In the genomic region with DNA sequence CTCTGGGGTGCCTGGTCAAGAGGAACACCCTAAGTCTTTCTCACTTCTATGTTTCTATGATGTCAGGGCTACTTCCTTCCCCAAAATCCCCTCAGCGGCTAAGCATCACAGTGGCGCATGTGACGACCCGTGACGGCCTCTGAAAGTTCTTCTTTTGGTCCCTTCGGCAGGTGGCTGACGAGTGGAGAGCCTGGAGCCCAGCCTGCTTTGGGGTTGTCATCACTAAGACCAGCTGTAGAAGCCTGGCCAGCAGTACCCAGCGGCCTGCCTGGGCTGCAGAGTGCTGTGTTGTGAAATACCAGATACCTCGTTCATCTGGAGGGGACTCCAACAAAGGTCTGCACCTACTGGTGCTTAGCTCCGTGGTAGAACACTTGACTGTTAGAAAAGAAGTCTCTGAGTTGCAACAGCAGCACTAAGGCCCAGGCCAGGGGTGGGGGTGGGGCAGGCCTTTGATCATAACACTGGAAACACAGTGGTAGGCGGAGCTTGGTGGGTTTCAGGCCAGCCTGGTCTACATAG, we compare ENCODE assay signal across 13 mouse cellular contexts. TPM values are rescaled to one million over a fixed set of nuclear protein-coding genes. Genes with fewer than 3 reads are reported as not detected.
DNase-seq lines count a peak whose midpoint lies in the region; ATAC-seq and TF ChIP-seq lines count a peak whose summit lies in the region.
"Had no signal": no experiment of that assay in that cellular context is flagged by ENCODE, and none has a peak within 500 bp of the region (broad histone marks: within the 10 kb centered on the region; RNA-seq: fewer than 3 reads in every experiment).

No protein-coding gene starts in this region.

- H3K4me2 ChIP-seq in stomach, postnatal 0 days (replicated peaks; ENCODE audit: low read depth): no peak overlapping the region
- no peak overlapping the region for H3K4me2 ChIP-seq in forebrain, embryonic 16.5 days (ENCODE audit: low read length)
- H3K4me2 ChIP-seq: liver, embryonic 15.5 days had no signal

- peak; percentile 76 to 91 for ATAC-seq in hematopoietic stem cell, adult 5-6 weeks (replicated peaks in 1 of 2; ENCODE audit: insufficient read depth in 1 of 2, low FRiP score in 2 of 2, low TSS enrichment in 1 of 2, low read depth in 1 of 2, poor library complexity in 2 of 2, severe bottlenecking in 2 of 2)
- ATAC-seq in monocyte, adult 5-6 weeks (replicated peaks; ENCODE audit: insufficient number of reproducible peaks, low FRiP score, low TSS enrichment, poor library complexity, severe bottlenecking): peak; percentile 82
- ATAC-seq in stomach, postnatal 0 days (ENCODE audit: low FRiP score, low TSS enrichment): no peak
- ATAC-seq in forebrain, embryonic 16.5 days: no peak

- H3K27ac ChIP-seq in stomach, postnatal 0 days (replicated peaks): no peak overlapping the region
- no peak overlapping the region for H3K27ac ChIP-seq in forebrain, embryonic 16.5 days (ENCODE audit: low read length)
- H3K27ac ChIP-seq: hindbrain, embryonic 10.5 days; liver, embryonic 15.5 days had no signal

- H3K36me3 ChIP-seq in stomach, postnatal 0 days (ENCODE audit: control insufficient read depth, insufficient read depth, low read length): no peaks in the 10 kb centered on the region
- no peaks in the 10 kb centered on the region for H3K36me3 ChIP-seq in forebrain, embryonic 16.5 days (ENCODE audit: control insufficient read depth, insufficient read depth)
- H3K36me3 ChIP-seq: hindbrain, embryonic 10.5 days; liver, embryonic 15.5 days had no signal

- no peaks in the 10 kb centered on the region for H3K4me1 ChIP-seq in stomach, postnatal 0 days (replicated peaks; ENCODE audit: control insufficient read depth, insufficient read depth)
- peaks cover 19% of the 10 kb centered on the region for H3K4me1 ChIP-seq in forebrain, embryonic 16.5 days (replicated peaks; ENCODE audit: control insufficient read depth, insufficient read depth, low read length)
- H3K4me1 ChIP-seq: liver, embryonic 15.5 days had no signal

- TF ChIP-seq CTCF in stomach, postnatal 0 days (IDR thresholded peaks at IDR 0.05; ENCODE audit: low read depth): no peak

- H3K9ac ChIP-seq in stomach, postnatal 0 days (ENCODE audit: low read length): no peak overlapping the region
- H3K9ac ChIP-seq in forebrain, embryonic 16.5 days (replicated peaks; ENCODE audit: low read depth, low read length): no peak overlapping the region
- H3K9ac ChIP-seq: liver, embryonic 15.5 days had no signal

- no peak overlapping the region for H3K4me3 ChIP-seq in stomach, postnatal 0 days (ENCODE audit: low read depth, low read length)
- H3K4me3 ChIP-seq in forebrain, embryonic 16.5 days (replicated peaks; ENCODE audit: low read length): no peak overlapping the region
- H3K4me3 ChIP-seq: erythroblast, embryonic 14.5 days; hindbrain, embryonic 10.5 days; liver, embryonic 15.5 days had no signal

- H3K9me3 ChIP-seq in stomach, postnatal 0 days (ENCODE audit: control insufficient read depth, low read length): no peaks in the 10 kb centered on the region
- no peaks in the 10 kb centered on the region for H3K9me3 ChIP-seq in forebrain, embryonic 16.5 days (ENCODE audit: control insufficient read depth, low read length)
- H3K9me3 ChIP-seq: hindbrain, embryonic 10.5 days; liver, embryonic 15.5 days had no signal

- peak; percentile 29 to 44 for DNase-seq in adrenal gland, adult (ENCODE audit: inconsistent age in 2 of 2, low spot score in 1 of 2)
- DNase-seq in adrenal gland, postnatal 10 days: no peak
- peak; percentile 95 for DNase-seq in A20 (ENCODE audit: low read depth, low spot score)
- DNase-seq in cerebellum, postnatal 4 days (ENCODE audit: low spot score in 2 of 2): no peak
- DNase-seq in stomach, postnatal 0 days (ENCODE audit: low spot score): no peak
- DNase-seq: cerebellum, postnatal 36 days; thymus, adult 2 months had no signal

- 85% methylated on average over 11 of the region's 11 CpGs for WGBS in stomach, postnatal 0 days
- 88% methylated on average over 11 of the region's 11 CpGs for WGBS in forebrain, embryonic 16.5 days

- no peak for TF ChIP-seq EP300 in stomach, postnatal 0 days (optimal IDR thresholded peaks at IDR 0.05)

- no peaks in the 10 kb centered on the region for H3K27me3 ChIP-seq in stomach, postnatal 0 days (ENCODE audit: control insufficient read depth, insufficient read depth, low read length)
- no peaks in the 10 kb centered on the region for H3K27me3 ChIP-seq in forebrain, embryonic 16.5 days (replicated peaks; ENCODE audit: control insufficient read depth, insufficient read depth, low read length)
- H3K27me3 ChIP-seq: liver, embryonic 15.5 days had no signal

RNA-seq across cellular contexts. Expression of gene Cd83, which starts 19.2 kb away (rescaled TPM):
- 1 to 10 TPM; 4.2 to 5.7 TPM for total RNA-seq in adrenal gland, postnatal 10 days (2021)
- total RNA-seq in hematopoietic stem cell, adult 5-6 weeks (2017): 1.6 and 2.7 TPM in 2 replicates
- total RNA-seq in monocyte, adult 5-6 weeks (2017): 165 to 355 TPM (median 352 TPM) in 3 replicates
- polyA plus RNA-seq in stomach, postnatal 0 days (2015; fragmentation: Nextera tagmentation; extraction: Ambion mirVana): 2.1 and 2.9 TPM in 2 replicates
- polyA plus RNA-seq in forebrain, embryonic 16.5 days (2015; fragmentation: Nextera tagmentation; extraction: Ambion mirVana): 5.5 and 7.8 TPM in 2 replicates
- polyA plus RNA-seq: erythroblast, embryonic 14.5 days had no signal

Comparison
In these comparisons a context has a peak if more than half of its experiments do, and no peak if none do; other contexts are left out.
1. DNase-seq: peak in adrenal gland, adult (2 of 2) and A20 (single experiment); none in adrenal gland, postnatal 10 days (single experiment), cerebellum, postnatal 4 days (0 of 2) and stomach, postnatal 0 days (single experiment).
2. ATAC-seq: peak in hematopoietic stem cell, adult 5-6 weeks (2 of 2) and monocyte, adult 5-6 weeks (single experiment); none in stomach, postnatal 0 days (single experiment) and forebrain, embryonic 16.5 days (single experiment).
3. RNA of gene Cd83, which starts 19.2 kb away (total RNA-seq): 165 to 355 TPM in monocyte, adult 5-6 weeks; 4.2 to 5.7 TPM in adrenal gland, postnatal 10 days and 1.6 to 2.7 TPM in hematopoietic stem cell, adult 5-6 weeks; every median in the first group is over 10 times any median in the second.